In the genomic region with DNA sequence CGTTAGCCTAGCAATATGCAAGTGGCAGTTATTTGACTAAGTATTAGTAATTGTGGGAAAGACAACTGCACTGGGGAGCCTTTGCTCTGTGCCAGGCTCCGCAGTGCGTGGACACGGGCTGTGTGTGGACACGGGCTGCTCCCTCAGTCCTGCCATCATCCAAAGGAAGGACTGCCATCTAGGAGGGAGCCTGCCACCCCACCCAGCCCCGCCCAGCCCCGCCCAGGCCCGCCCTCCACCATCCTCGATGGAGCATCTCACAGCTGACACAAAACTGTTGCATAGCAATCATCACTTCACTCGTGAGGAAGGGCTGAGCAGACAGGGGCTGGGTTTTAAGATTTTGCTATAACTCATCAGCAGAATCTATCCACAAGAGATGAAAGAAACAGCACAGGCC, we compare ENCODE assay signal across 27 mouse cellular contexts. TPM values are rescaled to one million over a fixed set of nuclear protein-coding genes. Genes with fewer than 3 reads are reported as not detected.
DNase-seq lines count a peak whose midpoint lies in the region; ATAC-seq and TF ChIP-seq lines count a peak whose summit lies in the region.
"Had no signal": no experiment of that assay in that cellular context is flagged by ENCODE, and none has a peak within 500 bp of the region (broad histone marks: within the 10 kb centered on the region; RNA-seq: fewer than 3 reads in every experiment).

No protein-coding gene starts in this region.

- no peaks in the 10 kb centered on the region for H3K36me3 ChIP-seq in heart, embryonic 11.5 days (ENCODE audit: control insufficient read depth, insufficient read depth, low read length)
- peaks cover 99% of the 10 kb centered on the region for H3K36me3 ChIP-seq in erythroblast, embryonic 14.5 days (ENCODE audit: control insufficient read depth)
- peaks cover 86% of the 10 kb centered on the region for H3K36me3 ChIP-seq in liver, embryonic 12.5 days
- peaks cover 54% of the 10 kb centered on the region for H3K36me3 ChIP-seq in liver, embryonic 16.5 days (ENCODE audit: control insufficient read depth, insufficient read depth)
- H3K36me3 ChIP-seq in kidney, adult 2 months (ENCODE audit: control insufficient read depth, insufficient read depth, low read length): no peaks in the 10 kb centered on the region
- H3K36me3 ChIP-seq: forebrain, embryonic 15.5 days; hindbrain, embryonic 13.5 days had no signal

- TF ChIP-seq CTCF in kidney, adult 2 months (conservative IDR thresholded peaks at IDR 0.05; ENCODE audit: insufficient read depth, insufficient read length, low read depth, low read length): no peak

- H3K9me3 ChIP-seq in heart, embryonic 11.5 days (replicated peaks; ENCODE audit: control insufficient read depth, low read length): no peaks in the 10 kb centered on the region
- H3K9me3 ChIP-seq in erythroblast, embryonic 14.5 days (ENCODE audit: control insufficient read depth, low read length): no peaks in the 10 kb centered on the region
- H3K9me3 ChIP-seq in liver, embryonic 12.5 days (replicated peaks): no peaks in the 10 kb centered on the region
- H3K9me3 ChIP-seq in liver, embryonic 16.5 days (replicated peaks; ENCODE audit: control insufficient read depth, low read length): no peaks in the 10 kb centered on the region
- H3K9me3 ChIP-seq: embryonic facial prominence, embryonic 13.5 days; forebrain, embryonic 15.5 days; G1E; heart, embryonic 13.5 days; hindbrain, embryonic 13.5 days had no signal

- TF ChIP-seq POLR2A in kidney, adult 2 months (IDR thresholded peaks at IDR 0.05; ENCODE audit: low read depth, low read length): no peak

- no peaks in the 10 kb centered on the region for H3K27me3 ChIP-seq in heart, embryonic 11.5 days (ENCODE audit: control insufficient read depth, insufficient read depth, low read length)
- H3K27me3 ChIP-seq in erythroblast, embryonic 14.5 days (ENCODE audit: control insufficient read depth): no peaks in the 10 kb centered on the region
- H3K27me3 ChIP-seq in liver, embryonic 12.5 days (replicated peaks): no peaks in the 10 kb centered on the region
- H3K27me3 ChIP-seq in liver, embryonic 16.5 days (ENCODE audit: control insufficient read depth, insufficient read depth, low read depth, low read length): no peaks in the 10 kb centered on the region
- H3K27me3 ChIP-seq in kidney, adult 2 months (replicated peaks; ENCODE audit: control insufficient read depth, insufficient read depth, low read length): no peaks in the 10 kb centered on the region
- H3K27me3 ChIP-seq: embryonic facial prominence, embryonic 13.5 days; forebrain, embryonic 15.5 days; heart, embryonic 13.5 days; hindbrain, embryonic 13.5 days had no signal

- H3K4me2 ChIP-seq in heart, embryonic 11.5 days: no peak overlapping the region
- peak overlapping the region; percentile 73 for H3K4me2 ChIP-seq in liver, embryonic 12.5 days
- peak overlapping the region; percentile 77 for H3K4me2 ChIP-seq in liver, embryonic 16.5 days (ENCODE audit: low read depth, low read length)
- H3K4me2 ChIP-seq: embryonic facial prominence, embryonic 13.5 days; forebrain, embryonic 15.5 days; heart, embryonic 13.5 days; hindbrain, embryonic 13.5 days had no signal

- no peak for DNase-seq in heart, postnatal 36 days
- no peak for DNase-seq in kidney, adult 2 months
- DNase-seq in MN1 (ENCODE audit: low spot score): no peak
- DNase-seq in heart, postnatal 25 days (ENCODE audit: low spot score): no peak
- DNase-seq: adrenal gland, postnatal 14 days; B cell, adult 2 months; cerebellum, adult 18-20 months; cerebellum, adult 9-11 months; cerebellum, postnatal 36 days; gastrocnemius, postnatal 14 days had no signal

- no peak overlapping the region for H3K9ac ChIP-seq in heart, embryonic 11.5 days (ENCODE audit: low read depth, low read length)
- H3K9ac ChIP-seq in liver, embryonic 12.5 days: peak overlapping the region; percentile 57
- peak overlapping the region; percentile 47 for H3K9ac ChIP-seq in liver, embryonic 16.5 days (ENCODE audit: low read depth, low read length)
- H3K9ac ChIP-seq: embryonic facial prominence, embryonic 13.5 days; forebrain, embryonic 15.5 days; heart, embryonic 13.5 days; hindbrain, embryonic 13.5 days had no signal

- H3K27ac ChIP-seq in heart, embryonic 11.5 days (ENCODE audit: low read depth, low read length): no peak overlapping the region
- peak overlapping the region; percentile 81 for H3K27ac ChIP-seq in liver, embryonic 12.5 days
- peak overlapping the region; percentile 86 for H3K27ac ChIP-seq in liver, embryonic 16.5 days (ENCODE audit: low read length)
- H3K27ac ChIP-seq in kidney, adult 2 months (ENCODE audit: insufficient read depth, low read depth, low read length): no peak overlapping the region
- H3K27ac ChIP-seq: embryonic facial prominence, embryonic 13.5 days; forebrain, embryonic 15.5 days; heart, embryonic 13.5 days; hindbrain, embryonic 13.5 days; hindbrain, postnatal 0 days had no signal

- H3K4me1 ChIP-seq in heart, embryonic 11.5 days (ENCODE audit: control insufficient read depth, insufficient read depth, low read length): peaks cover 13% of the 10 kb centered on the region
- peaks cover 98% of the 10 kb centered on the region for H3K4me1 ChIP-seq in erythroblast, embryonic 14.5 days (ENCODE audit: control insufficient read depth)
- peaks cover 98% of the 10 kb centered on the region for H3K4me1 ChIP-seq in liver, embryonic 12.5 days
- H3K4me1 ChIP-seq in liver, embryonic 16.5 days (ENCODE audit: control insufficient read depth, low read depth, low read length): peaks cover 86% of the 10 kb centered on the region
- H3K4me1 ChIP-seq in kidney, adult 2 months (ENCODE audit: control insufficient read depth, insufficient read depth, low read length): no peaks in the 10 kb centered on the region

- ATAC-seq in heart, embryonic 11.5 days (replicated peaks; ENCODE audit: insufficient number of reproducible peaks, low FRiP score, low TSS enrichment): 0 out of 2 replicates have a peak, but pooled peaks have one; percentile 31
- ATAC-seq in liver, embryonic 12.5 days: peak; percentile 76
- peak; percentile 64 for ATAC-seq in liver, embryonic 16.5 days (ENCODE audit: low read depth)
- ATAC-seq: CD4-positive, CD25-positive, alpha-beta regulatory T cell, adult 4 months; forebrain, embryonic 15.5 days; hindbrain, postnatal 0 days had no signal

- intact Hi-C loops in heart, postnatal 36 days (cut with DNase I): no loop called here
- intact Hi-C loops in heart, postnatal 25 days (cut with DNase I): no loop called here

- WGBS in heart, embryonic 11.5 days (ENCODE audit: insufficient replicate concordance): 61% methylated on average over 10 of the region's 10 CpGs
- WGBS in liver, embryonic 12.5 days (ENCODE audit: insufficient replicate concordance): 54% methylated on average over 10 of the region's 10 CpGs
- WGBS in liver, embryonic 16.5 days (ENCODE audit: insufficient replicate concordance): 42% methylated on average over 10 of the region's 10 CpGs
- WGBS in kidney, adult 2 months: 76% methylated on average over 10 of the region's 10 CpGs

- no peak overlapping the region for H3K4me3 ChIP-seq in heart, embryonic 11.5 days (ENCODE audit: low read depth, low read length)
- H3K4me3 ChIP-seq in erythroblast, embryonic 14.5 days (replicated peaks): peak overlapping the region; percentile 56
- peak overlapping the region; percentile 31 for H3K4me3 ChIP-seq in liver, embryonic 12.5 days
- peak overlapping the region; percentile 30 for H3K4me3 ChIP-seq in liver, embryonic 16.5 days (ENCODE audit: low read depth, low read length)
- H3K4me3 ChIP-seq in kidney, adult 2 months (ENCODE audit: insufficient read depth, low read depth, low read length): no peak overlapping the region
- H3K4me3 ChIP-seq: embryonic facial prominence, embryonic 13.5 days; forebrain, embryonic 15.5 days; heart, embryonic 13.5 days; hindbrain, embryonic 13.5 days had no signal

RNA-seq across cellular contexts. Expression of a gene that starts 10.8 kb away (rescaled TPM):
- polyA plus RNA-seq in heart, embryonic 11.5 days (2014; fragmentation: Nextera tagmentation; extraction: Ambion mirVana): 39.6 and 46.1 TPM in 2 replicates
- total RNA-seq in heart, postnatal 36 days (2021): 10 to 100 TPM; 79.9 to 88.4 TPM
- polyA plus RNA-seq in erythroblast, embryonic 14.5 days (2012): 29.1 and 34.6 TPM in 2 replicates
- 134 TPM in 2 replicates for polyA plus RNA-seq in liver, embryonic 12.5 days (2016; fragmentation: Nextera tagmentation; extraction: Ambion mirVana)
- polyA plus RNA-seq in liver, embryonic 16.5 days (2015; fragmentation: Nextera tagmentation; extraction: Ambion mirVana): 181 and 189 TPM in 2 replicates
- 16.0 and 18.8 TPM in 2 replicates for polyA plus RNA-seq in kidney, adult 2 months (2012; rRNA removed)
- total RNA-seq in heart, postnatal 25 days (2021): 10 to 100 TPM; 64.4 to 68.1 TPM

RNA-seq across cellular contexts. Expression of a gene that starts 41.6 kb away (rescaled TPM):
- not detected in 2 replicates for polyA plus RNA-seq in heart, embryonic 11.5 days (2014; fragmentation: Nextera tagmentation; extraction: Ambion mirVana)
- not detected for total RNA-seq in heart, postnatal 36 days (2021)
- polyA plus RNA-seq in erythroblast, embryonic 14.5 days (2012): not detected in 2 replicates
- not detected in 2 replicates for polyA plus RNA-seq in liver, embryonic 12.5 days (2016; fragmentation: Nextera tagmentation; extraction: Ambion mirVana)
- not detected in 2 replicates for polyA plus RNA-seq in liver, embryonic 16.5 days (2015; fragmentation: Nextera tagmentation; extraction: Ambion mirVana)
- polyA plus RNA-seq in kidney, adult 2 months (2012; rRNA removed): not detected in 2 replicates
- total RNA-seq in heart, postnatal 25 days (2021): not detected
- total RNA-seq: adrenal gland, adult 18-20 months; adrenal gland, postnatal 14 days; gastrocnemius, postnatal 14 days; heart, adult 8-10 months; hematopoietic stem cell, adult 5-6 weeks; hindbrain, postnatal 0 days had no signal
- polyA plus RNA-seq: CD4-positive, CD25-positive, alpha-beta regulatory T cell, adult 4 months; embryonic facial prominence, embryonic 13.5 days; forebrain, embryonic 11.5 days; forebrain, embryonic 15.5 days; G1E; gonadal fat pad, adult 2 months; heart, embryonic 13.5 days; heart, postnatal 0 days; hindbrain, embryonic 13.5 days; hindbrain, postnatal 0 days had no signal

Comparison
In these comparisons a context has a peak if more than half of its experiments do, and no peak if none do; other contexts are left out.
1. H3K27ac ChIP-seq: peak in liver, embryonic 12.5 days (single experiment) and liver, embryonic 16.5 days (single experiment); none in heart, embryonic 11.5 days (single experiment) and kidney, adult 2 months (single experiment).
2. H3K4me3 ChIP-seq: peak in erythroblast, embryonic 14.5 days (single experiment), liver, embryonic 12.5 days (single experiment) and liver, embryonic 16.5 days (single experiment); none in heart, embryonic 11.5 days (single experiment) and kidney, adult 2 months (single experiment).
3. Peak in every context shown above with its lines, with median percentiles within 50 percentile points of each other: ATAC-seq.